Mouse (Mus musculus) lung, adult 2 months (tissue): ENCODE measurements around the gene Gp1ba. TPM values are rescaled to one million over a fixed set of nuclear protein-coding genes. Genes with fewer than 3 reads are reported as not detected.

Source experiments
- DNase-seq: peaks from one replicate; pipeline ENCODE4 v3.0.0; 2022
- H3K4me1 ChIP-seq: fragments of 200-500 bp; 2 replicates; pipeline ENCODE4 v1.6.1; 2011; ENCODE audit warnings: low read length; ENCODE audit not compliant: control insufficient read depth, insufficient read depth
- H3K4me3 ChIP-seq: fragments of 200-500 bp; replicated peaks from 2 replicates; pipeline ENCODE3; 2011; ENCODE audit warnings: low read depth, mild to moderate bottlenecking, control low read depth, low read length; ENCODE audit errors: extremely low read depth
- CTCF ChIP-seq: fragments of 200-500 bp; IDR thresholded peaks from 2 replicates; pipeline ENCODE4 v1.5.1; 2011; ENCODE audit warnings: mild to moderate bottlenecking, low read length, control low read depth; ENCODE audit not compliant: insufficient read depth
- POLR2A ChIP-seq: fragments of 200-500 bp; IDR thresholded peaks from 2 replicates; pipeline ENCODE4 v1.6.1; 2011; ENCODE audit warnings: low read depth, mild to moderate bottlenecking, control low read depth, low read length, borderline replicate concordance; ENCODE audit errors: extremely low read depth
- WGBS: fragments of 180-500 bp; shearing (Covaris S2); methylation state at CpG from one replicate; pipeline ENCODE4 v1.1.7; 2018; 5-methylcytosine and 5-hydroxymethylcytosine counted together
- polyA plus RNA-seq: library from polyadenylated mRNA; depleted of rRNA; stranded (reverse); fragments of >200 nt; gene quantifications from 2 replicates; pipeline ENCODE4 v1.2.3, GENCODE M21; 2012

Gene Gp1ba
- polyA plus RNA-seq, 1 experiment = 1.7 TPM

DNA sequence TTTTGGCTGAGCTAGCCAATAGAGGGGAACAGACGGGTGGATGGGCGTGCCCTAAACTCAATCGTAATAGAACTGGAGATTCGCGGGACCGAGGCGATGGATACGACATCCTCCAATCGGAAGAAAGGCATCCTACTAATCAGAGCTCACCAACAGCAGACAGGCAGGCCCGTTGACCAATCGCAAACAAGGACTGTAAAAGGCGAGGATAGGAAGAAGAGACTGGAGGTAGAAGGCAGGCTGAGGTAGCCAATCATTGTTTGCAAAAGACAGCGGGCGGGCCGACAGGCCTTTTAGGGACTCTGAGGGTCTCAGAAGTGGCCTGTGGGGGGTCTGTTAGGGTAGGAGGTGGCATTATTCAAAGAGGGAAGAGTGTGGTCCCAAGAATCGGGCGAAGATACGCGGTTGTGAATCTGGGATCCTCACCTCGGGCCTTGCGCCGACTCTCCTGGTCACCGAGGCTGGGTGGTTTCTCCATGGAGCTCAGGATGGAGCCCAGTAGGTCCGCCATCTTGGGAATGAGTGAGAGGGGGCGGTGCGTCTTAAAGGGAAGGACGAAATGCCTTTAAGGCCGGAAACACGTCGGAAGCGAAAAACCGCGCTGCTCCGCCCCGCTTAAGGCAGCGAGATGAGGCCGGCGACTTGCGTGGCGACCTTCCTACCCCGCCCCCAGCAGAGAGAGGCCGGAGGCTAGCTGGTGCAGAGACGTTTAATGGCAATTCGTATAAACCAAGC is 30.0 kb downstream of the Gp1ba start, which contains the start of gene Spag7:
Spag7 (minus strand) TSS at position 646 of the 735 bp plus-strand sequence.
- peaks cover 4% of the 10 kb centered on the region; the same call in 1 of the 2 replicates for H3K4me1 ChIP-seq
- H3K4me3 ChIP-seq = peak within 1 kb of the TSS; percentile 74
- TF ChIP-seq POLR2A = peak; percentile 97
- TF ChIP-seq CTCF = no peak
- peak; percentile 95 for DNase-seq
- under 1% methylated on average over 44 of the region's 44 CpGs for WGBS

DNA sequence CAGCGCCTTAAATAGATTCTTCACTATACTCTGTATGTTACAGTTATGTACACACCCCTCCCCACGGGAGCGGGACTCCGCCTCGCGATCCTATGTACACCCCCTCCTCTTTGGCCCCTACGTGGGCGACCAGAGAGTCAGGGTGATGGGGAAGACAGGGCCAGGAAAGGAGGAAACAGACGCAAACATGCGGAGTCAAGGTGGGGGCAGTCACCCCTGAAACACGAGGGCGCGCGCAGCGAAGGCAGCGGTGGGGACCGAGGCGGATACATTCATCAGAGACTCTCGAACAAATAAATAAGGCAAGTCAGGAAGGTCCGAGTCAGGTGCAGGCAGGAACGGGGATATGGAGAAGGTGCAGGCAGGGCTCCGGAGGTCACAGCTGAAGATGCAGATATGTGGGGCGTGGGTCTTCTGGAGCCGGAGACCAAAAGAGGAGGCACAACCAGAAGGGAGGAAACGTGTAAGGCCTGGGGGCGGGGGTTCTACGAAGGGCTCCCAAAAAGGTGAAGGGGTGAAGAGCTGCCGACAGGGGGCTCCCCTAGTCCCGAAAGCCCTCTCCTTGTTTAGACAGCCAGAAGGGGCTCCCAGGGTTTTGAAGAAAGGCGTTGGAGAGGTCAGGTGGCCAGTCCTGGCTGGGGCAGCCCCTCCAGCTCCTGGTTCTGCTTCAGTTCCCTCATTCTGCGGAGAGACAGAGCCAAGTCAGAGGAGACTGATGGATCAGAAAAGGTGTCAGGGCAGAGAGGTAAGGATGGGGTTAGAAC is 30.8 kb downstream of the Gp1ba start:
- under 1% methylated on average over 31 of the region's 31 CpGs for WGBS
- DNase-seq = peak; percentile 67
- H3K4me1 ChIP-seq = peaks cover 4% of the 10 kb centered on the region; the same call in 1 of the 2 replicates
- H3K4me3 ChIP-seq = peak overlapping the region; percentile 74
- TF ChIP-seq CTCF = no peak
- peak; percentile 49; the same call in 1 of the 2 replicates for TF ChIP-seq POLR2A

DNA sequence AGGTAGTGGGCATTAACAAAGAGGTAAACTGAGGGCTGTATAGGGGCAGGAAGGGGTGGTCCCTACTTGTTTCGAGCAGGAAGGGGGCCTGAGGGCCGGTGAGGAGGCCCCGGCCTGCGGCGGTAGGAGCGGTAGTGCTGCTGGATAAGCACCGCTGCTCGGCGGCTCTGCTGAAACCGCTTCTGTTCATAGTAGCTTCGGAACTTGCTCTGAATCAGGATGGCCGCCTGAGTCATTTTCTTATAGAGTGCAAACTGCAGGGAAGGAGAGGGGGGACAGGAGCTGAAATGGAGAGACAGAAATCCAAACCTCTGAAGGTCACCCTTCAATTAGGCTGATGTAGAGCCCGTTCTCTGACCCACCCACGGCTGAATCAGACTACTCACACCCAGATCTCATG is 31.6 kb downstream of the Gp1ba start:
- Histone ChIP-seq H3K4me1 (peaks cover 4% of the 10 kb centered on the region; the same call in 1 of the 2 replicates), H3K4me3 (no peak overlapping the region)
- DNase-seq = no peak
- 57% methylated on average over 14 of the region's 14 CpGs for WGBS
- TF ChIP-seq CTCF = no peak
- no peak for TF ChIP-seq POLR2A

DNA sequence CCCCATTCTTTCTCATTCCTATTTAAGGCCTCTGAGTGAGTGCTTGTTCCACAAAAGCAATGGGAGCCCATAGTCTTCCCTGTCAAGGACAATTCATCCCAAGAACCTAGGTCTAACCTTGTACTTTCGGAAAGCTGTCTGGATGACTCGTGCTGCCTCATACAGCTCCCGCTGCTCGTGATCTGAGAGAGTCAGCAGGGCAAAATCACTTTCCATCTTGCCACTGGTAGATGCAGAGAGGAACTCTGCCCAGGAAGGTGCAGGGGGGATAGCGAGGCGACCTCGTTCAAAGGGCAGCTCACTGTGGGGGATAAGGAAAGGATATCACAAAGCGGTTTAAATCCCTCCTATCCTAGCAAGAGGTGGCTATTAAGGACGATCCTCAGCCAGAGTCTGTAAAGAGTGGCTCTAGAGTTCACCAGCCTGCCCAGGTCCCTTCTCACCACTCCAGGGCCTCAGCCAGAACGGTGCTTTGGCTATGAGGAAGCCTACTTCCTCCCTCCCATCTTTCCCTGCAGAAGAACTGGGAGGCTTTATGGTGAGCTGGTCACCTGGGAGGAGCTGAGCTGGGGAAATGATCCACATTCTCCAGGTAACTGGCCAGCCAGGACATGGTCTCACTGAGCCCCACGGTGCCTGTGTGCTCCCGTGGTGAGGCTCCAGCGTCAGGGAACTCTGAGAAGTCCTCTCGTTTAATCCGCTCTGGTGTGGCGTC is 32.6 kb downstream of the Gp1ba start:
- Histone ChIP-seq H3K4me3 (no peak overlapping the region), H3K4me1 (peaks cover 4% of the 10 kb centered on the region; the same call in 1 of the 2 replicates)
- no peak for TF ChIP-seq POLR2A
- no peak for TF ChIP-seq CTCF
- WGBS = 89% methylated on average over 16 of the region's 16 CpGs
- DNase-seq = no peak

DNA sequence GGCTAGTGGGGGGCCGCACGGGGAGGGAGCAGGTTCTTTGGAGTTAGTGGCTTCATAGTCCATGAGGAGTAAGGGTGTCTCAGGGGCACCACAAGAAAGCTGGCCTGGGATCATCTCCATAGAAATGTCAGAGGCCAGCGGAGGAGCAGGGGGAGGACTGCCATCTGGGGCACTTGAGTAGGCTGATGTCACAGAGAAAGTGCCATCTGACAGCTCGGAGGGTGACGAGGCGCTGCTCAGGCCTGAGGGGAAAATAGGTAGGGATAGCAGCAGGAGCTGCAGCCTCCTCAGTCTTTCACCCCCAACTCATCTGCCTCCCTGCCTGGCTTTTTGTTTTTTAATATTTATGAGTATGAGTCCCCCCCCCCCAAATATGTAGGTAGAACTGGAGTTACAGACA is 35.1 kb downstream of the Gp1ba start:
- Histone ChIP-seq H3K4me3 (no peak overlapping the region), H3K4me1 (no peaks in the 10 kb centered on the region)
- 92% methylated on average over 6 of the region's 6 CpGs for WGBS
- TF ChIP-seq CTCF = no peak
- no peak for TF ChIP-seq POLR2A
- no peak for DNase-seq

DNA sequence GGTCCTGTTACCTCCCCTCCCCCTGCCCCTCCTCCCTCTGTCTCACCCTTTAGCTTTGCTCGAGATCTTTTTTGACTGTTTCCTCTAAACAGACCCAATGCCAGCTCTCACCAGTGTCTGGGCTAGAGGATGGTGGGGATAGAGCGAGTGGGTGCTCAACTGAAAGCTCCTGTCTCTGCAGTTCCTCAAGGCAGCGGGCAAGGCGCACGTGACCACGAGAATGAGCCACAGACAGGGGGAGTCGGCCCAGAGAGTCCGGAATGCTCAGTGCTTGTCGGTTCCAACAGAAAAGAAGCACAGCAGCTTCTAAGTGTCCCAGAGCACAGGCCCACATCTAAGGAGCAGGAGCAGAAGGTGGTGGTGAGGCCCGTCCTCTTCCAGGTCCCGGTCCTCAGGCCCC is 35.6 kb downstream of the Gp1ba start:
- DNase-seq = no peak
- 70% methylated on average over 11 of the region's 11 CpGs for WGBS
- Histone ChIP-seq H3K4me1 (no peaks in the 10 kb centered on the region), H3K4me3 (no peak overlapping the region)
- TF ChIP-seq POLR2A = no peak
- TF ChIP-seq CTCF = no peak

DNA sequence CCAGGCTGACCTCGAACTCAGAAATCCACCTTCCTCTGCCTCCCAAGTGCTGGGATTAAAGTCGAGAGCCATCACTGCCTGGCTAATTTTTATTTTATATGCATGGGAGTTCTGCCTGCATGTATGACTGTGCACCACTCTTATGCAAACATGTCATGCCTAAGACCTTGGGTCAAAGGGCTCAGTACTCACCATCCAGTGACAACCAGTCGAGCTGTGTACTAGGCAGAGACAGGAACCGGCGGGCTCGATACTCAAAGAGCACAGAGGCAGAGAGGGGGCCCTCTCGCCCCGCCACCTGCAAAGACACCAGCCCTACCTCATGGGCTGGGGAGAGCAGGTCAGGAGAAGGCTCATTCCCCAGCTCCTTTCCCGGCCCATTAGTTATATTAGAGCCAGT is 39.2 kb downstream of the Gp1ba start:
- no peak overlapping the region for H3K4me3 ChIP-seq
- 79% methylated on average over 9 of the region's 9 CpGs for WGBS
- DNase-seq = no peak

DNA sequence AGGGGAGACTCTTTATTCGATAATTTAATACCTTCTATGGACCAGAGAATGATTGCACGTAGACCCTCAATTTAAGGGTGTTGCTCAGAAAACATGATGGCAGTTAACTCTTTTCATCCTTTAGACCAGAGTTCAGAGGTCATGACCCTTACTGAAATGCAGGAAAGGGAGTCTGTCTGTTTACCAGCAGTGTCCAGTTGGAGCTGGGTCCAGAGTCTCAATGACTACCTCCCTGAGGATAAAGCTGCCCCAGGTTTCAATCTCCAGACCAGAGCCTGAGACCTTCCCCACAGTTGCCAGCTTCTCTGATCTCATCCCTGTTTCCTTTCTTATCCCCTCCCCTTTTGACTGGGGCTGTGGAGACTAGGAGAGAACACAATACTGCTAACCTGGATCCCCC is 39.7 kb downstream of the Gp1ba start:
- WGBS = 88% methylated on average over 2 of the region's 2 CpGs
- no peak for DNase-seq
- no peak overlapping the region for H3K4me3 ChIP-seq
- H3K4me1 ChIP-seq = no peaks in the 10 kb centered on the region
- TF ChIP-seq POLR2A (no peak), CTCF (no peak)

More for the DNA sequence above, 39.2 kb downstream of the Gp1ba start:
- no peaks in the 10 kb centered on the region for H3K4me1 ChIP-seq
- no peak for TF ChIP-seq CTCF
- no peak for TF ChIP-seq POLR2A

DNA sequence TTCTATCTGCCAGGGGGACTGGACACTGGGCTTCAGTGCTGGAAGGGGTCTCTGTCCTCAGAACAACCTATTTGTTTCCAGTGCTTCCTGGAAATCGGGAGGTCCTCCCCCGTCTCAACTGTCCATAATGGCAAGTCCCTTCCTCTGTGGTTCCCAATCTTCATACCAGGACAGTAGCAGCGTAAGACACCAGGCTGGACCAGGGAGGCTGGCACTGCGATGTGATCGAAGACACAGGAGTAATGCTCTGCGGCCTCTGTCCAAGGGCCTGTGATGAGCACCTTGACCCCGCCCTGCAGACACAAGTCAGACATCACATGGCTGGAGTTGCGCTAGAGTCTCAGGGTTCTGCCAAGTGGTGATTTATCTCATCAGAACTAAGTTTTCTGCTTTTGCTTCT is 40.4 kb downstream of the Gp1ba start:
- 90% methylated on average over 8 of the region's 8 CpGs for WGBS
- DNase-seq = no peak
- Histone ChIP-seq H3K4me1 (no peaks in the 10 kb centered on the region), H3K4me3 (no peak overlapping the region)
- TF ChIP-seq POLR2A (no peak), CTCF (no peak)
